Mouse (Mus musculus) stomach, embryonic 14.5 days (tissue): Measurements from ENCODE around the gene Slc16a13. TPM values are rescaled to one million over a fixed set of nuclear protein-coding genes. Genes with fewer than 3 reads are reported as not detected.

Experiments used
- ATAC-seq: fragments of 200-750 bp; cut with Nextera tagmentation; 2 replicates; pipeline ENCODE4 v1.8.0; 2017; ENCODE audit warnings: low read depth, moderate TSS enrichment; ENCODE audit not compliant: insufficient number of reproducible peaks, insufficient read depth, low FRiP score
- H3K27ac ChIP-seq: fragments of 300-500 bp; sonication (generic); 2 replicates; pipeline ENCODE4 v1.5.1; 2014; ENCODE audit warnings: mild to moderate bottlenecking, low read length, moderate library complexity, mixed read lengths
- H3K27me3 ChIP-seq: fragments of 300-500 bp; sonication (generic); 2 replicates; pipeline ENCODE4 v1.6.1; 2014; ENCODE audit warnings: low read length, control low read depth, mixed read lengths; ENCODE audit not compliant: control insufficient read depth, insufficient read depth
- H3K36me3 ChIP-seq: fragments of 300-500 bp; sonication (generic); 2 replicates; pipeline ENCODE4 v1.6.1; 2014; ENCODE audit warnings: mild to moderate bottlenecking, control low read depth, low read length, moderate library complexity, mixed read lengths; ENCODE audit not compliant: control insufficient read depth, insufficient read depth
- H3K4me1 ChIP-seq: fragments of 300-500 bp; sonication (generic); 2 replicates; pipeline ENCODE4 v1.6.1; 2014; ENCODE audit warnings: low read length, control low read depth, mixed read lengths; ENCODE audit not compliant: control insufficient read depth, insufficient read depth
- H3K4me2 ChIP-seq: fragments of 300-500 bp; sonication (generic); replicated peaks from 2 replicates; pipeline ENCODE4 v1.6.1; 2014; ENCODE audit warnings: low read depth, low read length, control low read depth
- H3K4me3 ChIP-seq: fragments of 300-500 bp; sonication (generic); 2 replicates; pipeline ENCODE4 v1.5.1; 2014; ENCODE audit warnings: low read depth, low read length, control low read depth
- H3K9ac ChIP-seq: fragments of 300-500 bp; sonication (generic); replicated peaks from 2 replicates; pipeline ENCODE4 v1.6.1; 2014; ENCODE audit warnings: low read depth, mild to moderate bottlenecking, control low read depth, low read length, moderate library complexity, mixed read lengths
- H3K9me3 ChIP-seq: fragments of 300-500 bp; sonication (generic); 2 replicates; pipeline ENCODE4 v1.6.1; 2016; ENCODE audit warnings: low read depth, low read length, control low read depth; ENCODE audit not compliant: control insufficient read depth
- WGBS: fragments of 180-500 bp; shearing (Covaris S2); extraction: QIAGEN DNeasy Blood & Tissue Kit; methylation state at CpG from one replicate; pipeline ENCODE4 v1.1.7; 2014; 5-methylcytosine and 5-hydroxymethylcytosine counted together
- polyA plus RNA-seq: library from polyadenylated mRNA; unstranded; fragments of >200 nt; fragmentation: Nextera tagmentation; extraction: Ambion mirVana; gene quantifications from 2 replicates; pipeline ENCODE4 v1.2.1, GENCODE M21; 2014

Slc16a13 gene
- polyA plus RNA-seq, 1 experiment from 2014 or later: 5.6 TPM

- H3K9ac ChIP-seq: no peak overlapping the region
- H3K4me3 ChIP-seq: no peak overlapping the region
- H3K9me3 ChIP-seq: no peaks in the 10 kb centered on the region
- no peak for ATAC-seq
- no peak overlapping the region for H3K27ac ChIP-seq
- peaks cover 19% of the 10 kb centered on the region for H3K4me1 ChIP-seq
- no peak overlapping the region for H3K4me2 ChIP-seq
- 89% methylated on average over 12 of the region's 12 CpGs for WGBS
- H3K36me3 ChIP-seq: peaks cover 6% of the 10 kb centered on the region
- no peaks in the 10 kb centered on the region for H3K27me3 ChIP-seq
Measured at GRCm38 (mm10) chr11:70235254-70235900, 14.5 kb upstream of the Slc16a13 start.

- H3K4me2 ChIP-seq: no peak overlapping the region
- WGBS: 82% methylated on average over 8 of the region's 8 CpGs
Measured at GRCm38 (mm10) chr11:70234497-70234896, 13.6 kb upstream of the Slc16a13 start.

GRCm38 (mm10) chr11:70234037-70234436, 13.2 kb upstream of the Slc16a13 start:
- WGBS: 65% methylated on average over 5 of the region's 5 CpGs
- Histone ChIP-seq H3K4me3 (no peak overlapping the region), H3K4me2 (no peak overlapping the region), H3K9ac (no peak overlapping the region), H3K4me1 (peaks cover 17% of the 10 kb centered on the region), H3K36me3 (peaks cover 6% of the 10 kb centered on the region), H3K9me3 (no peaks in the 10 kb centered on the region), H3K27ac (no peak overlapping the region), H3K27me3 (no peaks in the 10 kb centered on the region)
- no peak for ATAC-seq

More at GRCm38 (mm10) chr11:70234497-70234896, 13.6 kb upstream of the Slc16a13 start:
- no peak overlapping the region for H3K27ac ChIP-seq
- peaks cover 17% of the 10 kb centered on the region for H3K4me1 ChIP-seq
- ATAC-seq: no peak
- H3K9ac ChIP-seq: no peak overlapping the region
- H3K4me3 ChIP-seq: no peak overlapping the region
- no peaks in the 10 kb centered on the region for H3K9me3 ChIP-seq
- H3K27me3 ChIP-seq: no peaks in the 10 kb centered on the region
- H3K36me3 ChIP-seq: peaks cover 6% of the 10 kb centered on the region

GRCm38 (mm10) chr11:70233016-70233415, 12.2 kb upstream of the Slc16a13 start:
- no peaks in the 10 kb centered on the region for H3K9me3 ChIP-seq
- peak overlapping the region; percentile 42 for H3K4me2 ChIP-seq
- H3K4me3 ChIP-seq: peak overlapping the region; percentile 32
- H3K4me1 ChIP-seq: peaks cover 10% of the 10 kb centered on the region
- no peak for ATAC-seq
- 33% methylated on average over 8 of the region's 8 CpGs for WGBS
- H3K27me3 ChIP-seq: peaks cover 1% of the 10 kb centered on the region; the same call in 1 of the 2 replicates
- peak overlapping the region; percentile 22; the same call in 1 of the 2 replicates for H3K9ac ChIP-seq
- H3K36me3 ChIP-seq: peaks cover 6% of the 10 kb centered on the region
- H3K27ac ChIP-seq: no peak overlapping the region

- peak overlapping the region; percentile 22; the same call in 1 of the 2 replicates for H3K9ac ChIP-seq
- peaks cover 6% of the 10 kb centered on the region for H3K36me3 ChIP-seq
- peaks cover 10% of the 10 kb centered on the region for H3K4me1 ChIP-seq
- H3K9me3 ChIP-seq: no peaks in the 10 kb centered on the region
- 6% methylated on average over 10 of the region's 10 CpGs for WGBS
- H3K4me3 ChIP-seq: peak overlapping the region; percentile 32
- H3K27me3 ChIP-seq: peaks cover 6% of the 10 kb centered on the region
- H3K27ac ChIP-seq: no peak overlapping the region
- ATAC-seq: no peak
- peak overlapping the region; percentile 42 for H3K4me2 ChIP-seq
Measured at GRCm38 (mm10) chr11:70232546-70232945, 11.7 kb upstream of the Slc16a13 start.

GRCm38 (mm10) chr11:70230239-70230727, 9.4 kb upstream of the Slc16a13 start:
- peak overlapping the region; percentile 23; the same call in 1 of the 2 replicates for H3K27ac ChIP-seq
- peaks cover 19% of the 10 kb centered on the region for H3K27me3 ChIP-seq
- no peaks in the 10 kb centered on the region for H3K9me3 ChIP-seq
- H3K4me1 ChIP-seq: peaks cover 9% of the 10 kb centered on the region; the same call in 1 of the 2 replicates
- peaks cover under 1% of the 10 kb centered on the region; the same call in 1 of the 2 replicates for H3K36me3 ChIP-seq
- WGBS: 1% methylated on average over 31 of the region's 32 CpGs
- H3K9ac ChIP-seq: no peak overlapping the region
- H3K4me2 ChIP-seq: peak overlapping the region; percentile 53
- peak; percentile 53 for ATAC-seq
- peak overlapping the region; percentile 30 for H3K4me3 ChIP-seq

GRCm38 (mm10) chr11:70229260-70230010, 8.6 kb upstream of the Slc16a13 start, which contains the start of gene Bcl6b:
Gene Bcl6b (minus strand): TSS chr11:70229798.
- peaks cover 9% of the 10 kb centered on the region; the same call in 1 of the 2 replicates for H3K4me1 ChIP-seq
- peak within 1 kb of the TSS; percentile 30 for H3K4me3 ChIP-seq
- ATAC-seq: no peak
- peak within 1 kb of the TSS; percentile 14; the same call in 1 of the 2 replicates for H3K9ac ChIP-seq
- 3% methylated on average over 39 of the region's 39 CpGs for WGBS
- peak within 1 kb of the TSS; percentile 63; the same call in 1 of the 2 replicates for H3K27ac ChIP-seq
- H3K9me3 ChIP-seq: no peaks in the 10 kb centered on the region
- peak within 1 kb of the TSS; percentile 53 for H3K4me2 ChIP-seq
- peaks cover 19% of the 10 kb centered on the region for H3K27me3 ChIP-seq
- H3K36me3 ChIP-seq: no peaks in the 10 kb centered on the region; the same call in 1 of the 2 replicates

GRCm38 (mm10) chr11:70228828-70229227, 8.0 kb upstream of the Slc16a13 start:
- Histone ChIP-seq H3K9me3 (no peaks in the 10 kb centered on the region), H3K4me2 (peak overlapping the region; percentile 53), H3K27me3 (peaks cover 19% of the 10 kb centered on the region), H3K4me3 (peak overlapping the region; percentile 30), H3K36me3 (no peaks in the 10 kb centered on the region; the same call in 1 of the 2 replicates), H3K9ac (peak overlapping the region; percentile 14; the same call in 1 of the 2 replicates), H3K4me1 (peaks cover 6% of the 10 kb centered on the region; the same call in 1 of the 2 replicates), H3K27ac (peak overlapping the region; percentile 63; the same call in 1 of the 2 replicates)
- peak; percentile 64; the same call in 1 of the 2 replicates for ATAC-seq
- 2% methylated on average over 19 of the region's 19 CpGs for WGBS
